Comparison of ENCODE assay signal across 14 mouse cellular contexts in the genomic region with DNA sequence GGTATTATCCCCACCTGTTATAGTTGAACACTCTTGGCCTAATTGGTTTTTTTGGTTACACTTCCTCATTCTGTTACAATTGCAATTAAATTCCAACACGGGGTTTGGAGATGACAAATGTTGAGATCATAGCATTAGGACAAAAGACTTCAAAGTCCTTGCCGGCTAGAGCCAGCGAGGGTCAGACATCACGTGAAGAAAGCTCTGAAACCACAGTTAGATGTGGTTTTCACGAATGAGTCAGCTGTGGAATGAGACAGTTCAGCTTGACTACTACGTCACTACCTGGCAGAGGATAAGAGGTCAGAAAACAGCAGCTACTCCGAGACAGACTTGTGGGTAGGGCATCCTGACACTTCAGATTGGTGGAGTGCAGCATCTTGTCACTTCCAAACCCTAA. TPM values are rescaled to one million over a fixed set of nuclear protein-coding genes. Genes with fewer than 3 reads are reported as not detected.
A peak's percentile ranks its signal among the peaks of the same experiment; 100 is the strongest.
DNase-seq lines count a peak whose midpoint lies in the region; ATAC-seq and TF ChIP-seq lines count a peak whose summit lies in the region.
"Had no signal": no experiment of that assay in that cellular context is flagged by ENCODE, and none has a peak within 500 bp of the region (broad histone marks: within the 10 kb centered on the region; RNA-seq: fewer than 3 reads in every experiment).

No protein-coding gene starts in this region.

- peak; percentile 94 for ATAC-seq in common myeloid progenitor, adult 5-6 weeks (replicated peaks; ENCODE audit: low read depth, poor library complexity, severe bottlenecking)
- ATAC-seq: forebrain, embryonic 15.5 days; midbrain, embryonic 15.5 days had no signal

- no peaks in the 10 kb centered on the region for H3K4me1 ChIP-seq in embryonic facial prominence, embryonic 10.5 days
- H3K4me1 ChIP-seq: forebrain, embryonic 15.5 days; heart, embryonic 12.5 days; midbrain, embryonic 15.5 days had no signal

- no peak overlapping the region for H3K4me3 ChIP-seq in C2C12 (ENCODE audit: insufficient read depth, poor library complexity, severe bottlenecking)
- H3K4me3 ChIP-seq in embryonic facial prominence, embryonic 10.5 days = no peak overlapping the region
- H3K4me3 ChIP-seq: forebrain, embryonic 15.5 days; heart, embryonic 12.5 days; layer of hippocampus, adult 2 months; midbrain, embryonic 15.5 days had no signal

- no peak for TF ChIP-seq CTCF in C2C12 (IDR thresholded peaks at IDR 0.05; ENCODE audit: control insufficient read depth, insufficient read depth, insufficient read length)

- no peaks in the 10 kb centered on the region for H3K9me3 ChIP-seq in embryonic facial prominence, embryonic 10.5 days
- H3K9me3 ChIP-seq: forebrain, embryonic 15.5 days; heart, embryonic 12.5 days; midbrain, embryonic 15.5 days had no signal

- no peaks in the 10 kb centered on the region for H3K79me2 ChIP-seq in C2C12 (ENCODE audit: control insufficient read depth, insufficient read depth)

- 81% methylated on average over 7 of the region's 7 CpGs for WGBS in embryonic facial prominence, embryonic 10.5 days

- no peaks in the 10 kb centered on the region for H3K79me3 ChIP-seq in C2C12 (ENCODE audit: low read depth)

- DNase-seq in NIH3T3 (ENCODE audit: low read depth) = peak; percentile 63
- DNase-seq in naive thymus-derived CD4-positive, alpha-beta T cell, adult 2 months (ENCODE audit: low read depth) = peak; percentile 46
- DNase-seq in MN1 (ENCODE audit: low spot score) = no peak
- DNase-seq in ovary, postnatal 10 days (ENCODE audit: low spot score) = no peak
- no peak for DNase-seq in embryonic facial prominence, embryonic 10.5 days (ENCODE audit: low spot score)
- DNase-seq: cerebellum, postnatal 14 days; gastrocnemius, postnatal 10 days; kidney, adult 8-10 months had no signal

- H3K27ac ChIP-seq in embryonic facial prominence, embryonic 10.5 days (replicated peaks) = no peak overlapping the region
- H3K27ac ChIP-seq: forebrain, embryonic 15.5 days; layer of hippocampus, adult 2 months; midbrain, embryonic 15.5 days had no signal

- H3ac ChIP-seq in C2C12 (ENCODE audit: control insufficient read depth, insufficient read length, low read depth) = no peak overlapping the region

- no peaks in the 10 kb centered on the region for H3K27me3 ChIP-seq in C2C12 (ENCODE audit: control insufficient read depth, insufficient read depth, insufficient read length)
- H3K27me3 ChIP-seq in embryonic facial prominence, embryonic 10.5 days (replicated peaks; ENCODE audit: low read depth, poor library complexity, severe bottlenecking) = no peaks in the 10 kb centered on the region
- H3K27me3 ChIP-seq: forebrain, embryonic 15.5 days; heart, embryonic 12.5 days; midbrain, embryonic 15.5 days had no signal

- no peaks in the 10 kb centered on the region for H3K36me3 ChIP-seq in C2C12 (ENCODE audit: control insufficient read depth, insufficient read depth)
- H3K36me3 ChIP-seq in embryonic facial prominence, embryonic 10.5 days (replicated peaks) = no peaks in the 10 kb centered on the region
- H3K36me3 ChIP-seq: forebrain, embryonic 15.5 days; heart, embryonic 12.5 days; midbrain, embryonic 15.5 days had no signal

TF ChIP-seq in C2C12, 6 proteins besides CTCF, POLR2A, EP300 and RAD21:
- TF ChIP-seq FOSL1 (IDR thresholded peaks at IDR 0.05; ENCODE audit: insufficient read depth, low read length, poor library complexity, severe bottlenecking) = peak; percentile 99
- TF ChIP-seq USF1 (IDR thresholded peaks at IDR 0.05; ENCODE audit: low read depth) = peak; percentile 100
- TF ChIP-seq MYOD1 (IDR thresholded peaks at IDR 0.05; ENCODE audit: control insufficient read depth, insufficient read length, low read depth) = peak; percentile 67
- no peak for TF ChIP-seq CEBPB (IDR thresholded peaks at IDR 0.05; ENCODE audit: low read depth)
- TF ChIP-seq MAX (IDR thresholded peaks at IDR 0.05) = peak; percentile 81
- TF ChIP-seq MYOG (IDR thresholded peaks at IDR 0.05; ENCODE audit: control insufficient read depth, extremely low read depth, insufficient read length) = no peak
TF ChIP-seq in C2C12: peak in this region for 4.

RNA-seq across cellular contexts. Expression of a gene that starts 55.5 kb away (rescaled TPM):
- 26.2 TPM for polyA plus RNA-seq in C2C12 (2012; fragmentation: generic; extraction: Trizol)
- 16.9 and 21.7 TPM in 2 replicates for total RNA-seq in common myeloid progenitor, adult 5-6 weeks (2017)
- polyA plus RNA-seq in embryonic facial prominence, embryonic 10.5 days (2016; fragmentation: Nextera tagmentation; extraction: Ambion mirVana) = 24.8 and 28.8 TPM in 2 replicates

Comparison
In these comparisons a context has a peak if more than half of its experiments do, and no peak if none do; other contexts are left out.
1. DNase-seq: peak in NIH3T3 (single experiment) and naive thymus-derived CD4-positive, alpha-beta T cell, adult 2 months (single experiment); none in MN1 (single experiment), ovary, postnatal 10 days (single experiment) and embryonic facial prominence, embryonic 10.5 days (single experiment).